Mouse (Mus musculus) fibroblast of lung, adult 2 months (primary cell): ENCODE measurements around the gene Ppp1r36.

ENCODE experiments used
- DNase-seq: peaks from one replicate; pipeline ENCODE4 v3.0.0-alpha.2; 2011; ENCODE audit warnings: low read depth

Ppp1r36 gene

GRCm38 (mm10) chr12:76417433-76417854 is at the start of gene Ppp1r36:
Ppp1r36 (plus strand) TSS chr12:76417538.
- DNase-seq: no peak

DNA sequence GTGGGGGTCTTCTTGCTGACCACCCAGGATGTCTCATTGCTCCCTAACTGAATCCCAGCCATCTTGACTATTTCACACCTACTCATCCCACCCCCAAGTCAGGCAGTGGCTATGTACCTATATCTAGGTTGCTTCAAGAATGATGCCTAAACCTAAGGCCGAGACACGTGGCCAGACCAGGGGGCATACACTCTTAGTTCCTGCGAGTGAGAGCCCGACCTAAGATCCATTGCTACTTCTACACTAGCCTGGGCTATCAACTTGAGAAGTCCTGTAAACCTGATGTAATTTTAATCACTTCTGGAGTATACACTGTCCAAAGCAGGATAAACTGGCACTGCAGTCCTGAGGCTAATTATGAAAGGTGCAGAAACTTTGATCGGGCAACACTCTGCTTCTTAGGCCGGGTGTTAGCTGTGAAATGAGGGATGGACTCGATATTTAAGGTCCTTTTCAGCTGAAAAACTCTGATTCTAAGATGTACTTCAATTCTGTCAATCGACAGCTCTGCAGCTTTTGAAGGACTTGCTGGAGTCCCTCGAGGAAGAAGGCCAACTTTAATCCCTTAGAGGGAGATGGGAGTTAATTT is 49.0 kb upstream of the Ppp1r36 start:
- DNase-seq: no peak

DNA sequence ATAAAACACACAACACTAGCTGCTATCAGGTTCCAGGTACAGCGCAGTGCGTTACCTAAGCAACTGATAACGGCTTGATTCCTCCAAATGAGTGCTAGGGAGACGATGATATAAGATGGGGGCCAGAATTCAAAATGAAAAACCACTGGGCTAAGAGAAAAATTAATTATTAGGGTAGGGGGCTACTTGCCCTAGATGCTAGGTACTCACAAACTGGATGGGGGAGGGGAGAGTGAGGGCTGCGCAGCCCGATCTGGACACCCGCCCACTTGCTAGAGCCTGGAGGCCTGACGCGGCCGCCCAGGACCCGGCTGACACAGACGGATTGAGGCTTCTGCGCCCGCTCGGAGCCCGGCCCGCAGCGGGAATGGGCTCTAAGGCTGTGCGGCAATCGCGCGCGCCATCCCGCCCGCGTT is 48.5 kb upstream of the Ppp1r36 start:
- DNase-seq: no peak

- no peak for DNase-seq
These were observed 47.9 kb upstream of the Ppp1r36 start, which contains the start of gene Zbtb25 for GRCm38 (mm10) chr12:76369206-76369977. Zbtb25 (minus strand) TSS chr12:76369602.

- DNase-seq: no peak
These were observed 47.1 kb upstream of the Ppp1r36 start, which contains the start of gene Zbtb1 for GRCm38 (mm10) chr12:76369978-76370830. Zbtb1 (plus strand) TSS chr12:76370266.

GRCm38 (mm10) chr12:76370831-76371571 is 46.3 kb upstream of the Ppp1r36 start:
- DNase-seq: no peak

DNA sequence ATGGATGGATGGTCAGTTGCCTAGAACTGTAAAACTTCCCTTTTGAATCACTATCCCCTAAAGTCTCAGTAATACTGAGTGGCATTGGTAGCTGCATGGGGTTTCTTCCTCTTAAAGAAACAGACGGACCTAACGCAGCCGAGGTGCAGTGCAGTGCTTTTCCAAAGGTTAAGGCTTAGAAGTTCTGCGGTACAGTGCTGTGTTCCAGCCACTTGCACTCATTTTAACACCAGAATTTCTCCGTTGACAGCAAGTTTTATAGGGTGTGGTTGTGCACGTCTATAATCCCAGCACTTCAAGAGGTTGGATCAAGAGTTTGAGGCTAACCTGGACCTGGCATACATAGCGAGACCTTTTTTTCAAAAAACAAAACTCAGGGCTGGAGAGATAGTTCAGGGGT is 45.3 kb upstream of the Ppp1r36 start:
- no peak for DNase-seq

- DNase-seq: no peak
These were observed 44.2 kb upstream of the Ppp1r36 start for GRCm38 (mm10) chr12:76372881-76373818.

DNA sequence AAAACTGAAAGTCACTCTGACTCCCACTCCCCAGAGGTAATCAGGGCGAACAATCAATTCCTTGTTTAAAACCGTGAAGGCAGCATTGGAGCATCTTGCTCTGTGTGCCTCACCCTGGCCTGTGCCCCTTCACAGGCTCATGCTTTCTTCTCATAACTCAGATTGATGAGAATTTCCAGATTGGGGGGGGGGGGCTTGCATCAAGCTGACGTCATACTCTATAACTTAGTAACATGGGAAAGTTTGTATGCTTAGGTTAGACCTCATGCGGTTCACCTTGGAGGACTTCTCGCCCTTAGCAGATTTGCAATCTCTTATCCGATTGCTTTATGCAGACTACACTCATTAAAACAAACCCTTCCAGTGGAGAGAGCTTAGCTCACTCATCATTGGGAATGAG is 43.3 kb upstream of the Ppp1r36 start:
- DNase-seq: no peak

DNA sequence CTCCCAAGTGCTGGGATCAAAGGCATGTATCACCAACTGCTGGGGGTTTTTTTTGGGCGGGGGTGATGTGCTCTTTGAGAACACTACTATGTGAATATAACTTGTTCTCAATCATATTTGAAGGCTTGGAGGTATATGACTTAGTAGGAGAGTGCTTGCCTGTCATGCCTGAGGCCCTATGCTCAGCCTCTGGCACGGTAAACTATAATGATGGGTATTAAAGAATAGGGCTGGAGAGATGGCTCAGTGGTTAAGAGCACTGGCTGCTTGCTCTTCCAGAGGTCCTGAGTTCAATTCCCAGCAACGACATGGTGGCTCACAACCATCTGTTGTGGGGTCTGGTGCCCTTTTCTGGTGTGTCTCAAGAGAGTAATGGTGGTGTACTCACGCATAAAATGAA is 42.4 kb upstream of the Ppp1r36 start:
- DNase-seq: no peak

GRCm38 (mm10) chr12:76375506-76375905 is 41.8 kb upstream of the Ppp1r36 start:
- no peak for DNase-seq

DNA sequence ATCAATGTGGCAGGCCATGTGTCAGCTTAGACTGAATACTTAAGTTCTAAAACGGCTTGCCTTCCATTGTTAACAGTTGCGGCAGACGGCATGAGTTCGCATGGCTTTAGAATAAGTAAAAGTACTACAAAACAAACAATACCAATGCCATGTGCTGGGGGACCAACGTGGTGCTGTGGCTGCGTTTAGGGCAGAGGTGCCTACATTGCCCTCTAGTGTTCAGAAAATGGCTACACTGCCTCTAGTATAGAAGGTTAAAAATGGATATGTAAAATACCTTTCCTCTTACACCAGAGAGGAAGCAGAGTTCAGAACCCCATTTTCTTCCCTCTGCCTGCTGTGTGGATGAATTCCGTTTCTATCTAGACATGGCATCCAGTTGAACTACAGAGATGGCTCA is 40.7 kb upstream of the Ppp1r36 start:
- DNase-seq: no peak

DNA sequence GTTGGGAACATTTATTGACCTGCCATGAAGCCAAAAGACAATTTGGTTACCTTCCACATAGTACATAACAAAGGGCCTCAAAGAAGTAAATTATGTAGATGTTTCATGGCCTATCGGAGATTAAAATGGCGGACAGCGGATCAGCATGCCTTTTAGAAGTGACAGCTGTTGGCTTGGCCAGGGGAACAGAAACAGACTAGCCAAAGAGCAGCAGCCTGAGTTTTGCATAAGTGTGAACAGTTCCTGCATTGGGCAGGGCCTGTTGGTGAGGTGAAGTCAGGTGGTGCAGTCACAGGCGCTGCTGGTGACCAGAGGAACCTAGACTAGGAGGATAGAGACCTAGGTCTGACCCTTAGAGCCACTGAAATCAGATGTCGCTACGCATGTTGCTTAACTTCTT is 40.3 kb upstream of the Ppp1r36 start:
- no peak for DNase-seq

- DNase-seq: no peak
These were observed 39.6 kb upstream of the Ppp1r36 start for GRCm38 (mm10) chr12:76377726-76378125.

DNA sequence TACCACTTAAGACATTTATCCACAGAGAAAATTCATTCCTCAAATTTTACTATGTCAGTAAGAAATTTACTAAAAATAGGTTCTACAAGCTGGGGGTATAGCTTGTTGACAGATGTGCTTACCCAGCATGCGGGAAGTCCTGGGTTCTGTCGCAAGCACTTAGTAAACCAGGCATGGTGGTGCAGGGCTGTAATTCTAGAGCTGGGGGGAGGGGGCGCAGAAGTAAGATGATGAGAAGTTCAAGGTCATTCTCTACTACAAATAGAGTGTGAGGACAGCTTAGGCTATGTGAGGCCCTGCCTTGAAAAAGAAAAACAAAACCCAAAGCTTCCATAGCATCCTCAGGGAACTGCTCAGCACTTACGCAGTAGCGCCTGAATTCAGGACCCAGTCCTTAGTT is 38.8 kb upstream of the Ppp1r36 start:
- DNase-seq: no peak

GRCm38 (mm10) chr12:76380151-76380550 is 37.2 kb upstream of the Ppp1r36 start:
- no peak for DNase-seq

DNA sequence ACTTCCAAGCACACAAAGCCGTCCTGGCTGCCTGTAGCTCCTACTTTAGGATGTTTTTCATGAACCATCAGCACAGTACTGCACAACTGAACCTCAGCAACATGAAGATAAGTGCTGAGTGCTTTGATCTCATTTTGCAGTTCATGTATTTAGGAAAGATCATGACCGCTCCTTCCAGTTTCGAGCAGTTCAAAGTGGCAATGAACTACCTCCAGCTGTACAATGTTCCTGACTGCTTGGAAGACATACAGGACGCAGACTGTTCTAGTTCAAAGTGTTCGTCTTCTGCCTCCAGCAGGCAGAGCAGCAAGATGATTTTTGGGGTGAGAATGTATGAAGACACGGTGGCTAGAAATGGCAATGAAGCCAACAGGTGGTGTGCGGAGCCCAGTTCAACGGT is 32.0 kb upstream of the Ppp1r36 start:
- DNase-seq: no peak

DNA sequence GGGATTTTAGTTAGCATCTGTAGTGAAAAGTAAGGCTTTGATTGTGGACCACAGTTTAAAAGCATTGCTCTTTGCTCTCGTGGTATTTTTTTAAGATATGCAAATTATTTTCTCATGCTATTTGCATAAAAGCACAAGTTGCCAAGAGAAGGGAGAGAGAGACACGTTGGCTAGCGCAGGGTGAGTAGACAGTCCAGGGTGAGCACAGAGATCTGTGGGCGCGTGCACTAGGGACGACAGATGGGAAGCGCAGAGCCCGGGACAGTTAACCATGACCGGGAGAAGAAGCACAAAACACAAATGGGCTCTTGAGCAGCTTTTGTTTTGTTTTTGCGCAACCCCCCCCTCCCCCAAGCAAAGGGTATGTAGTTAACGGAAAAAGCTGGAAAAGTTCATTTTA is 28.5 kb upstream of the Ppp1r36 start:
- DNase-seq: no peak

GRCm38 (mm10) chr12:76391595-76392271 is 25.6 kb upstream of the Ppp1r36 start:
- DNase-seq: no peak

- DNase-seq: no peak
These were observed 24.4 kb upstream of the Ppp1r36 start for GRCm38 (mm10) chr12:76392979-76393378.
